Mouse (Mus musculus) yolk sac, embryonic 10.5 days (tissue): Measurements from ENCODE around the gene Rngtt.
"Not testable (repeated sequence)": the region's sequence is repeated elsewhere in the genome, so short reads cannot be mapped to it uniquely, and the experiment has no call there.

ENCODE experiments used
- DNase-seq: peaks from one replicate; pipeline ENCODE4 v3.0.0-alpha.2; 2017; ENCODE audit warnings: low spot score

The Rngtt gene

GRCm38 (mm10) chr4:33309764-33310757 lies at the start of gene Rngtt:
Rngtt (plus strand) TSS chr4:33310311.
- peak; percentile 96 for DNase-seq

GRCm38 (mm10) chr4:33260311-33260710 lies 49.8 kb upstream of the Rngtt start:
- no peak for DNase-seq

DNA sequence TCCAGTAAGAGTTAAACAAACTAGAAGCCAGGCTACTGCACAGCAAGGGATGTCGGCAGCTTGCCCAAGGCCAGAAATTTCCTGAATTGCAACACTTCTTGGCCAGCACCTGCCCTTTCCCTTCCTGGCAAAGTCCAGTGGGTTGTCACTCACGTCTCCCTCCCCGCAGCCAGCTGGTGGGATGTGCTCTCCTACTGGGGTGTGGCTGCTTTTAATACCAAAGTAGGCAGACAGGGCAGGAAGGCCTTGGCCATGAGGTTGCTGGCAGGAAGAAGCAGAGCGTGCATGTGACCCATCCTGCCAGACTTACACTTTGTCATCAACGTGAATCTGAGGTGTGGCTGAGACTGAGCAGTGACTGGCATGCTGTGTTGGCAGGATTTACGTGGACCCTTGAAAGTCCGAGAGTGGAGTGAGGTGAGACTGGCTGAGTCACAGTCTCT lies 48.8 kb upstream of the Rngtt start:
- DNase-seq, result peak; percentile 80

DNA sequence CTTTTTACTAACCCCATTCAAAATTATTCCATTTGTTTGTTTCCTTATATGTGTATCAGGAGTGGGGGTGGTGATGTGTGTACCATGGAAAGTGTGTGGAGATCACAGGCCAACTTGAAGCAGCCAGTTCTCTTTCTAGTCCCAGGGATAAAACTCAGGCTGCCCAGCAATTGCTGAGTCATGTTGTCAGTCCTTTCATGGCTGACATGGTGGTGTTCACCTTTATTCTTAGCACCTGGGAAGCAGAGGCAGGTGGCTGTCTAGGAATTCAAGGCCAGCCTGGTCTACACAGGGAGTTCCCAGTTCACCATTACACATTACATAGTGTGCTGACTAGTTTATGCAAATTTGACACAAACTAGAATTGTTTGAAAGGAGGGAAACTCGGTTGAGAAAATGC lies 47.2 kb upstream of the Rngtt start:
- DNase-seq, result no peak

- DNase-seq, result no peak
These were observed 45.0 kb upstream of the Rngtt start for GRCm38 (mm10) chr4:33264979-33265726.

DNA sequence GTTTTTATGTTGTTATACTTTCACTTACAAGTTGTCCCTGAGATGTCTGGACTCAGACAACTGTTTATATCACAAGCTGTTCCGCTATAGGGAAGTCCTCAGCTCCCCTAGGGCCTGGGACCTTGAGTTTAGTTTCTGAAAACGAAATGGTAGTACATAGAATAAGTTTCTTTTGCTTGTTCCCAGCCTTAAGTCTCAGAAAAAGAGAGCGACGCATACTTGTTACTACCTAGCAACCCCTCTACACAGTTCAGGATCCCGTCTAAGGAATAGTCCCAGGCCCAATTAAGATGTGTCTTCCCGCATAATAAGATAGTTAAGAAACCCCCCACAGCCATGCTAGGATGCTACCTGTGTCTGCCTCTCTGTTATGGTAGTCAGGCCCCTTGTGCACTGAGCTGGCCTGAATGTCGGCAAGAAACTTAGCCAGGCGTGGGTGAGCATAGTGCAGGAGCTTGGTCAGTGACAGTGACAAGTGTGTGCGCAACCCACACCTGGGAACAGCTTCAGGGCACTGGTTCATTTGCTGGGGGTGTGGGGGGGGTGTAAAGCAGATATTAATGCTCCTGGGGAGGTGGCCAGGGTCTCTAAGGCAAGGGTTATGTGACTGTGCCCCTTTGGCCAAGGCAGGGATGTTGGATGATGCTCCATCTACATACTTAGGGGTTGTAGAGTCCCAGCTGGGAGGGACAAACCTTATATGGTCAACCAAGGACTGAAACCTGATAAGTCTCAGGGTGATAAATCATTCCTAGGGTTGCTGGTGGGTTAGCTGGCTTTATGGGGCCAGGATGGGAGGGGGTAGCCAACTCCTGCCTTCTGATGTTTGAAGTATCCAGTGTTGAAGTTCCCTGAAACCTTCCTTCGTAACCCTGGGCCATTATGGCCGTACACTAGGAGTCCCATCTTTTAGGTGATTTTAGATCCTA lies 39.5 kb upstream of the Rngtt start:
- no peak for DNase-seq

DNA sequence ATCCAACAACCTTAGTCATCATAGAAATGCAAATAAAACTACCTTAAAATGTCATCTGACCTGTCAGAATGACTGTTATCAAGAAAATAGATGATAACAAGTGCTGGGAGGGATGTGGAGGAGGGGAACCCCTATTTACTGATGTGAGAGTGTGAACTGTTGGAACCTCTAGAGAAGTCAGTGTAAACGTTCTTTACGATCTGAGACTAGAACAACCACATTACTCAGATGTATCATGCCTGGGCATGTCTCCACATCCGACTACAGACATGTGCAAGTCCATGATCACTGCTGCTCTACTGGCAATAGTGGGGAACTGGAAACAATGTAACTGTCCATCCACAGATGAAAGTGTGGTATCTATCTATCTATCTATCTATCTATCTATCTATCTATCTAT lies 36.7 kb upstream of the Rngtt start:
- no peak for DNase-seq

DNA sequence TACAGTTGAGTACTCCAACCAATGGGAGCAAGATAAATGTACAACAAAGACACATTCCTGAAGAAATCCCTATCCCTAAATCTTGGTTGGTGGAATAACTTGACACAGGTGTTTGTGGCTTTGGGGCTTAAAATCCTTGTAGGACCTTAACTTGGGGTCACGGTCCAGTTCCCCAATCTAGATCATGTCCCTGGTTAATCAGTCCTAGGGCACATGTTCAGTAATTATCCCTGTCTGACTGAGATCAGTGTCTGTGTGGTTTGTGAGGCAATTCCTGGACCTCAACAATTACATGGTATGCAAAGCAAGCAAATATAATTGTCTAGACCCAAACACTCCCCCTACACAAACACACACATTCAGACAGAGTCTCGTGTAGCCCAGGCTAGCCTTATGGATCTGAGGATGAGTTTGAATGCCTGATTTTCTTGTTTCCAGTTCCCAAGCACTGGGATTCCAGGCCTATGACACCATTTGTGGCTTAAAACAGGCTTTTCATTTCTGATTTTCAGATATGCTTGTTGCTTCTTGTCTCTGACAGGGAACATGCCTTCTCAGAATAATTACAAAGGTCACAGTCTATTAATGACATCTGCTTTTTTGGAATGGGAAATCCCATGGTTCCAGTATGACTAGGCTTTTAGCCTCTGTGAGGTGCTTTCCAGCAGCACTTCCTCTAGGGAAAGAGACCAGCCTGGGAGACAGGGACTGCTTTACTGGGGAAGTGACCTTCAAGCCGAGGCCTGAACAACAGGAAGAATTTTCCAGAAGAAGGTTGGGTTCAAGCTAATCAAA lies 28.0 kb upstream of the Rngtt start:
- DNase-seq, result no peak

- peak; percentile 35 for DNase-seq
These were observed 25.8 kb upstream of the Rngtt start for GRCm38 (mm10) chr4:33284083-33284880.

DNA sequence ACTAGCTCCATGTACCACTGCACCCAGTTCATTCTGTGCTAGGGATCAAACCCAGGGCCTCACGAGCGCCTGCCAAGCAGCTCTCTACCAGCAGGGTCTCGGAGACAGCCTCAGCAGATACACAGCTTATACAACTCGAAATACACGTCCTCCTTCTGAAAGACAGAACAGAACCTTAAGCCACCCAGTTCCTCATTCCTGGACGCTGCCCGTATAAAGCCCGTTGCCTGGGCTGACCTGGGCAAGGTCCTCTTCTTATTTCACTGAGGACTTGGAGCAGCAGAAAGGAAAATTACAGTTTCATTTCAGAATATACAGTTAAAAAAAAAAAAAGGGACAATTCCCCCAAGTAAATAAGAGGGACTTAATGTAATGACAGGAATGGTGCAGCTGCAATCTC lies 24.7 kb upstream of the Rngtt start:
- no peak for DNase-seq

DNA sequence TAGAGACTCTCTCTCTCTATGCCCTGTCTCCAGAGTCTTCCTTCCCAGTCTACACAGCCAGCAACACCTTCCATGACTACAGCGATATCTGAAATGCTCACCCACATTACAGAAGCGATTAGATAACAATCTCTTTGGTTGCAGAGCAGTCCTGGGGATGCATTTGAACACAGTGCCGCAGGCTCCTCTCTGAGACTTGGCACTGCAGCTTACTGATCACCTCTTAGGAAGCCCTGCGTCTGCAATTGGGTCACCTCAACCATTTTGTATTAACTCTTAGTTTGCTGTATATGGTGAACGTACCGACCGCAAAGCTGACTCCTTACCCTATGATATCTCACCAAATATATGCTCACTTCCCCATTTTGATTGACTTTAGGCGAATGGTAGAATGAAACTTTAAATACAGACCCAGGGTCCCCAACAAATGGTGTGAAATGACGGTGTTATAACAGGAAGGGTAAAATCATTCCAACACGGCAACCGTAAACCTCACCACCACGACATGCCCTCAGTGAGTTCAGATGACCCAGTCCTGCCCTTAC lies 20.9 kb upstream of the Rngtt start:
- DNase-seq, result no peak

DNA sequence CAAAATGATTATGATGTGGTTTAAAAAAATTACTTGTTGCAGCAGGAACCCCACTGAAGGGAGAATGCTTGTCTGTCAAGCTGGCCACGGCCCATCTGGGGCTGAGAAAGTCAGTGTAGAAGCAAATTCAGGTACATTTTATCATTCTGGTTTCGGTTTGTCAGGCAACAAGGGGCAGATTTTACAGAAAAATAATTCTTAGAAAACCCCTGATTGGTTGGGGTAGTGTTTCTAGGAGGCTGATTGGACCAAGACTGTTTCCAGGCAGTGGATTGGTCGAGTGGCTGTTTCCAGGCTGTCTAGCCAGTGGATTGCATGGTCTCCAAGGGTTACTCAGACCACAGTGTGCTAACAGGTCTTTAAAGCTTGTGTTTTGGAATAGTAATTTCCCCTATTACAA lies 20.1 kb upstream of the Rngtt start, which contains the start of gene Pnrc1:
Pnrc1 (minus strand) TSS at position 162 of the 400 bp plus-strand sequence.
- no peak for DNase-seq

- DNase-seq, result no peak
These were observed 19.2 kb upstream of the Rngtt start for GRCm38 (mm10) chr4:33290878-33291277.

DNA sequence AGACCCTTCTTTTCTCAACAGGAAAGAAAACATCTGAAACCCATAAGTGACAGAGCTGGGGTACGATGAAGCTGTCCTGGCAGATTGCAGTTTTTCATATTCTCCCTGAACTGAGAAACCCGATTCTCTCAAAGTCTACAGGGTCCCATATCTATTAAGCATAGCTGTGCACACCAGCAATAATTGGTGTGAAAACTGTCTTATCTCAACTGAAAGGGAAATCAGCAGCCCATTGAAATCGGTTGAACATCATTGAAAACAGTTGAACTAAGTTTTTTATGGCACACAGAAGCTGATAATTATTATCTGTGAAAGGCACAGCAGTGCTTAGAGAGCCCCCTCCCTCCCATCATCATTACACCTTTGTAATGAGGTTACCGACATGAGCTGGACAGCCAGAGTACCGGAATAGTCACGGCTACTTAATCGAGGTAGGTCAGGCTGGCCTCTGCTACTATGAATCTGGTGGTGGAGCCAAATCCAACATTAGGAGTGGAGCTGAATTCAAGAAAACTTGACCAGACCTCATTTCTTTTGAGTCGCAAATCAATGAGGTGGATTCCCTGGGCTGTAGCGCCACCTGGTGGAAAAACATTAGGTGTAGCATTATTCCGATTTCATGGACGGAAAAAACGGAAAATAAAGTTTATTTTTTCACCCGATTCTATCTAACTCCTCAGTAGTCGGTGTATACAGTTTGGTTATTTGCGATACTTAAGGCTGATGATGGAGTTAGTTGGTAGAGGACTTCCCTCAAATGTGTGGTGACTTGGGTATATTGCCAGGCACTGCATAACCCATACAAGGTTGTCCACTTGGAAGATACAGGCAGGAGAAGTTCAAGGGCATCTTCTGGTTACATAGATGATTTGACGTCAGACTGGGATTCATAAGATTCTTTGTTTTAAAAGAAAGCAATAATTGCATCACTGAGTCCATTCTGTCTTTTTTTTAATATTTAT lies 17.4 kb upstream of the Rngtt start:
- peak; percentile 58 for DNase-seq

DNA sequence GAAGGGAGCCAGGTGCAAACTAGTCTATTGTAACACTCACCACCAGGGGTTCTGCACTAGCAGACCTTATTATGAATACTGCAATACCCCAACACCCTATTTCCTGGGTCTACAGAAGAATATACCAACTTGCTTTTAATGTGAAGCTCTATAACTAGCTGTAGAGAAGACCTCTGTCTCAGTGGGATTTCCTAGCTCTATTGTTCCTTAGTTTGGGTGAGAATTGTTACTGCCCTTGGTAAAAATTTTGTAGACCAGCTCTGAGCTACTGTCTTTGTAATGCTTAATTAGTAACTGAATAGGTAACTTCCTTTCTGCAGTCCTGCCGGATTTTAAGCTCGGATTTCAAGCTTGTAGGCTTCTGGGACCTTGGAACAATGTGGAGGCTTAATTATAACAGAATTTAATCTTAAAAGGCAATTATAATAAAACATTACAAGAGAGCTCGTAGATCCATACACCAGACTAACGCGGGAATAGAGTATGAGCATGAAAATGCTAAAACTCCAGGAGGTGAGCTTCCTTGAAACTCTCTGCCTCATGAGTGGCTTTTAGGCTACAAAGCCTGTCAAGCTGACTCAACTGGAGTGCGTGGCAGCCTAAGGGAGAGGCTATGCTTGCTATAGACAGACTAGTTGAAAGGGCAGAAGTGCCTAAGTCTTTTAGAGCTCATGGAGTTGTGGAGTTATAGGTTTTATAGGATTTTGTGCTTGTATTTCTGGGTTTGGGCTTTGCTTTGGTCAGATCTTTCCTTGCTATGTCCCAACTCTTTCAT lies 9.0 kb upstream of the Rngtt start:
- DNase-seq, result not testable (repeated sequence)

DNA sequence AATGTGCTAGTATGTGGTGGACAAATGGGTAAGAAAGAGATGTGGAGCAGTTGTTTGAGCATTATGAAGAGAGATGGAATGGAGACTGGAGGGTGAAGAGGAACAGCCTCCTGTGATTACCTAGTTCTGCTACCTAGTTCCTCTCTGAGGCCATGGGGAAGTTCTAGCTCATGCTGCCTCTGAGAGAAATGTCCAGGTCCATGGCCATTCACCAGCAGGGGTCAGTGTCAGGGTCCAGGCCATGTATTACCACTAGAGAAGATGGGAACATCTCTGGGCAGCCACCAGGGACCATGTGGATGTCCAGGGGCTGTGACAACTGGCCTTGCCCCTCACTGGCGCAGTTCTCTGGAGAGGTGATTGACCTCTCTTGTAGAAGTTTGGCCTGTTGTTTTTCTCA lies 7.1 kb upstream of the Rngtt start:
- DNase-seq, result no peak

DNA sequence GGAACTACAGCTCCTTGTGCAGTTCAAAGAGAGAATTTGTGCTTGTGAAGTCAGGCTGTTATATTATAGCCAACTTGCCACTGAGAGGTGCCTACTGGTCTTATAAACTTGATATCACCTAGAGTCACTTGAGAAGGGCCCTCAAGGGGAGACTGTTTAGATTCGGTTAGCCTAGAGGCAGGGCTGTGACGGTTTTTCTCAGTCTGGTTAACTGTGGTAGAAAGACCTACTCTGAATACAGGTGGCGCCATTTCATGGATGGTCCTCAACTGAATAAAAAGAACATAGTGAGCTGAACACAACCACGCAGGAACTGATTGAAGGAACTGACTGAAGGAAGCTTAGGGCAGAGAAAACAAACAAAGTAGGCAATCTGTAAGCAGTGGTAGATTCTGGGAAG lies 3.0 kb upstream of the Rngtt start:
- DNase-seq, result peak; percentile 35
